In genomic region chr12:51603306-51603705, GRCm38 (mm10) we compare ENCODE assay signal across 23 mouse cellular contexts. TPM values are rescaled to one million over a fixed set of nuclear protein-coding genes. Genes with fewer than 3 reads are reported as not detected.
DNase-seq lines count a peak whose midpoint lies in the region; ATAC-seq and TF ChIP-seq lines count a peak whose summit lies in the region.
"Had no signal": no experiment of that assay in that cellular context is flagged by ENCODE, and none has a peak within 500 bp of the region (broad histone marks: within the 10 kb centered on the region; RNA-seq: fewer than 3 reads in every experiment).

No protein-coding gene starts in this region.

- no peak overlapping the region for H3K27ac ChIP-seq in neural tube, embryonic 13.5 days (replicated peaks)
- H3K27ac ChIP-seq in neural tube, embryonic 15.5 days (replicated peaks) = no peak overlapping the region
- H3K27ac ChIP-seq in CH12.LX (ENCODE audit: insufficient read depth, low read depth) = no peak overlapping the region

- 0 out of 2 replicates have a peak, but pooled peaks have one; percentile 27 for ATAC-seq in neural tube, embryonic 13.5 days (ENCODE audit: low read depth)
- ATAC-seq in neural tube, embryonic 15.5 days (ENCODE audit: low FRiP score) = no peak
- ATAC-seq: activated CD4-positive, CD25-positive, alpha-beta regulatory T cell, adult 4 months; CD4-positive, CD25-positive, alpha-beta regulatory T cell, adult 4 months; Patski had no signal

- TF ChIP-seq POLR2A in CH12.LX (IDR thresholded peaks at IDR 0.05; ENCODE audit: low read depth, low read length) (no peak), myocyte (IDR thresholded peaks at IDR 0.05; ENCODE audit: insufficient read length, low read depth) (peak; percentile 33)

- no peak for TF ChIP-seq RAD21 in CH12.LX (IDR thresholded peaks at IDR 0.05; ENCODE audit: low read depth, low read length)

- no peak overlapping the region for H3K9ac ChIP-seq in neural tube, embryonic 13.5 days
- no peak overlapping the region for H3K9ac ChIP-seq in neural tube, embryonic 15.5 days (replicated peaks)
- H3K9ac ChIP-seq in CH12.LX (ENCODE audit: insufficient read depth, low read depth) = no peak overlapping the region

- H3K4me1 ChIP-seq in neural tube, embryonic 13.5 days (replicated peaks) = no peaks in the 10 kb centered on the region
- H3K4me1 ChIP-seq in neural tube, embryonic 15.5 days = no peaks in the 10 kb centered on the region
- H3K4me1 ChIP-seq in CH12.LX (ENCODE audit: control insufficient read depth in 1 of 2, insufficient read depth in 2 of 2) = no peaks in the 10 kb centered on the region

- peak; percentile 70 for DNase-seq in heart, adult 11 months
- no peak for DNase-seq in heart, postnatal 14 days
- no peak for DNase-seq in CH12.LX (ENCODE audit: extremely low read depth)
- DNase-seq in lung, postnatal 10 days = no peak
- no peak for DNase-seq in layer of hippocampus, postnatal 25 days (ENCODE audit: extremely low spot score in 1 of 2, low spot score in 1 of 2)
- DNase-seq: adrenal gland, adult 2 months; adrenal gland, adult 8-10 months; adrenal gland, postnatal 10 days; adrenal gland, postnatal 14 days; adrenal gland, postnatal 25 days; adrenal gland, postnatal 36 days; B cell, adult 2 months; cerebellum, adult 11 months; cerebellum, adult 11-12 months; cerebellum, adult 18-20 months had no signal

- H3ac ChIP-seq in myocyte (ENCODE audit: control insufficient read depth, insufficient read length) = no peak overlapping the region

- no peaks in the 10 kb centered on the region for H3K27me3 ChIP-seq in neural tube, embryonic 13.5 days
- H3K27me3 ChIP-seq in neural tube, embryonic 15.5 days (replicated peaks) = no peaks in the 10 kb centered on the region
- H3K27me3 ChIP-seq in CH12.LX (replicated peaks) (no peaks in the 10 kb centered on the region), myocyte (ENCODE audit: control insufficient read depth, insufficient read depth, insufficient read length) (no peaks in the 10 kb centered on the region)
- H3K27me3 ChIP-seq: Patski had no signal

- no peak overlapping the region for H3K4me3 ChIP-seq in neural tube, embryonic 13.5 days
- H3K4me3 ChIP-seq in neural tube, embryonic 15.5 days (replicated peaks) = no peak overlapping the region
- H3K4me3 ChIP-seq in CH12.LX (replicated peaks in 1 of 3; ENCODE audit: low read depth in 2 of 3, low read length in 2 of 3, poor library complexity in 1 of 3) = no peak overlapping the region
- H3K4me3 ChIP-seq in myocyte = no peak overlapping the region

- intact Hi-C loops in heart, postnatal 14 days (cut with DNase I) = no loop called here

- TF ChIP-seq CTCF in CH12.LX (conservative IDR thresholded peaks at IDR 0.05 in 1 of 2, IDR thresholded peaks at IDR 0.05 in 1 of 2; ENCODE audit: low read depth in 2 of 2, low read length in 2 of 2) = no peak

- H3K4me2 ChIP-seq in neural tube, embryonic 13.5 days = no peak overlapping the region
- H3K4me2 ChIP-seq in neural tube, embryonic 15.5 days = no peak overlapping the region
- no peak overlapping the region for H3K4me2 ChIP-seq in CH12.LX (ENCODE audit: insufficient read depth, low read depth, poor library complexity, severe bottlenecking)
- H3K4me2 ChIP-seq in myocyte (ENCODE audit: low read depth) = no peak overlapping the region

- H3K36me3 ChIP-seq in neural tube, embryonic 13.5 days = peaks cover 30% of the 10 kb centered on the region
- peaks cover 11% of the 10 kb centered on the region for H3K36me3 ChIP-seq in neural tube, embryonic 15.5 days
- H3K36me3 ChIP-seq in CH12.LX (replicated peaks in 1 of 2; ENCODE audit: control insufficient read depth in 1 of 2, insufficient read depth in 1 of 2, low read length in 1 of 2) = peaks cover 0 to 11% of the 10 kb centered on the region in 2 experiments
- peaks cover 21% of the 10 kb centered on the region for H3K36me3 ChIP-seq in myocyte (ENCODE audit: control insufficient read depth, insufficient read depth)

- TF ChIP-seq EP300 in CH12.LX (IDR thresholded peaks at IDR 0.05; ENCODE audit: low read length) = no peak

- dilution Hi-C loops in CH12.LX (cut with MboI; ENCODE audit: extremely low pct_ligation_motif_present, extremely low pct_unique_long_range_greater_than_20kb, low sequenced_read_pairs) = no loop called here

- in situ Hi-C loops in CH12.LX (cut with MboI; ENCODE audit: low pct_ligation_motif_present, low pct_unique_long_range_greater_than_20kb, low sequenced_read_pairs) = no loop called here

- no peaks in the 10 kb centered on the region for H3K9me3 ChIP-seq in neural tube, embryonic 13.5 days
- H3K9me3 ChIP-seq in neural tube, embryonic 15.5 days (replicated peaks) = no peaks in the 10 kb centered on the region
- H3K9me3 ChIP-seq in CH12.LX (replicated peaks; ENCODE audit: low read length) = no peaks in the 10 kb centered on the region
- H3K9me3 ChIP-seq: G1E had no signal

- H3K79me2 ChIP-seq in CH12.LX (replicated peaks; ENCODE audit: control insufficient read depth, extremely low read depth, insufficient read depth, poor library complexity, severe bottlenecking) = no peaks in the 10 kb centered on the region
- H3K79me2 ChIP-seq in myocyte (ENCODE audit: control insufficient read depth, insufficient read depth) = no peaks in the 10 kb centered on the region

- WGBS in neural tube, embryonic 13.5 days = 98% methylated on average over 10 of the region's 10 CpGs
- 95% methylated on average over 10 of the region's 10 CpGs for WGBS in neural tube, embryonic 15.5 days

TF ChIP-seq in CH12.LX, 34 proteins besides CTCF, POLR2A, EP300 and RAD21:
- 0 out of 2 replicates have a peak, but pooled peaks have one; percentile 37 for TF ChIP-seq POLR2AphosphoS2 (IDR thresholded peaks at IDR 0.05; ENCODE audit: low read depth, low read length)
- TF ChIP-seq JUN (IDR thresholded peaks at IDR 0.05; ENCODE audit: insufficient read depth, low read depth, low read length) = no peak
TF ChIP-seq in CH12.LX: peak in this region for 1.

TF ChIP-seq in myocyte, 11 proteins besides CTCF, POLR2A, EP300 and RAD21:
- no peak for TF ChIP-seq TCF3 (IDR thresholded peaks at IDR 0.05; ENCODE audit: insufficient read length, low read depth)
- peak; percentile 74 for TF ChIP-seq POLR2AphosphoS2 (IDR thresholded peaks at IDR 0.05; ENCODE audit: insufficient read length, low read depth)
TF ChIP-seq in myocyte: peak in this region for 1.

RNA-seq across cellular contexts. Expression of gene Coch, which starts 10.2 kb away (rescaled TPM):
- under 1 TPM; 0.15 to 0.17 TPM for total RNA-seq in heart, postnatal 14 days (2021)
- 8.6 and 11.5 TPM in 2 replicates for polyA plus RNA-seq in neural tube, embryonic 13.5 days (2015; fragmentation: Nextera tagmentation; extraction: Ambion mirVana)
- polyA plus RNA-seq in neural tube, embryonic 15.5 days (2015; fragmentation: Nextera tagmentation; extraction: Ambion mirVana) = 13.0 and 16.5 TPM in 2 replicates
- total RNA-seq in CH12.LX (2012; rRNA removed) (not detected in 2 replicates), CH12.LX (2014; rRNA removed) (not detected in 2 replicates)
- polyA plus RNA-seq in CH12.LX (2012; ENCODE audit: insufficient read length, low read depth) (not detected in 2 replicates), myocyte (2012; fragmentation: generic; extraction: Trizol) (0.01 TPM)
- 1 to 10 TPM; 4.0 to 4.9 TPM for total RNA-seq in layer of hippocampus, postnatal 25 days (2021)
- total RNA-seq: G1E, MEL had no signal
- polyA plus RNA-seq: G1E had no signal
